Mouse (Mus musculus) brain, adult 10 weeks (tissue): ENCODE data around the gene Alg2. TPM values are rescaled to one million over a fixed set of nuclear protein-coding genes. Genes with fewer than 3 reads are reported as not detected.

Experiments used
- polyA plus RNA-seq: library from polyadenylated mRNA; stranded (reverse); fragments of 350-450 nt; fragmentation: Illumina TruSeq; extraction: RNeasy Lipid Tissue Mini Kit (QIAGEN cat#74804); gene quantifications from one replicate; pipeline ENCODE4 v1.2.3, GENCODE M21; 2015; ENCODE audit warnings: low read depth, low replicate concordance

The Alg2 gene
- 123 TPM for polyA plus RNA-seq

GRCm38 (mm10) chr4:47473968-47474729 is at the start of gene Alg2, which contains the start of gene Sec61b:
Gene Alg2, minus strand, starts transcription at chr4:47474333.
Gene Sec61b, plus strand, starts transcription at chr4:47474658.

Other genes with a start within 250 kb of the Alg2 start
- 14.5 TPM for gene Tgfbr1, start 121.1 kb downstream of the Alg2 start, polyA plus RNA-seq
- 110 TPM for gene Sec61b, start 325 bp upstream of the Alg2 start, polyA plus RNA-seq